Mouse (Mus musculus): Measurements from ENCODE around the gene Tmem253. TPM values are rescaled to one million over a fixed set of nuclear protein-coding genes. Genes with fewer than 3 reads are reported as not detected.
"Not testable (repeated sequence)": the region's sequence is repeated elsewhere in the genome, so short reads cannot be mapped to it uniquely, and the experiment has no call there.

Gene Tmem253
- polyA plus RNA-seq, 1 experiment from 2014 or later = 0.62 TPM

- Histone ChIP-seq H3K36me3 (ENCODE audit: control insufficient read depth, insufficient read depth, low read length) (no peaks in the 10 kb centered on the region), H3K4me1 (ENCODE audit: control insufficient read depth, insufficient read depth, low read length) (no peaks in the 10 kb centered on the region; the same call in 1 of the 2 replicates), H3K4me3 (ENCODE audit: low read depth, low read length) (no peak overlapping the region), H3K4me2 (replicated peaks; ENCODE audit: low read depth, low read length) (no peak overlapping the region), H3K27me3 (ENCODE audit: control insufficient read depth, insufficient read depth, low read length) (no peaks in the 10 kb centered on the region), H3K9me3 (ENCODE audit: control insufficient read depth, low read depth, low read length) (no peaks in the 10 kb centered on the region), H3K9ac (replicated peaks; ENCODE audit: low read depth, low read length) (no peak overlapping the region), H3K27ac (ENCODE audit: low read length) (no peak overlapping the region)
- ATAC-seq (ENCODE audit: insufficient number of reproducible peaks, insufficient read depth, low FRiP score, low read depth) = no peak
- 85% methylated on average over 6 of the region's 6 CpGs for WGBS
Observed at GRCm38 (mm10) chr14:52043446-52043845, 28.0 kb downstream of the Tmem253 start.

GRCm38 (mm10) chr14:52044901-52045678 lies 29.6 kb downstream of the Tmem253 start:
- Histone ChIP-seq H3K36me3 (ENCODE audit: control insufficient read depth, insufficient read depth, low read length) (no peaks in the 10 kb centered on the region), H3K4me1 (ENCODE audit: control insufficient read depth, insufficient read depth, low read length) (no peaks in the 10 kb centered on the region; the same call in 1 of the 2 replicates), H3K4me3 (ENCODE audit: low read depth, low read length) (no peak overlapping the region), H3K9ac (replicated peaks; ENCODE audit: low read depth, low read length) (no peak overlapping the region), H3K27me3 (ENCODE audit: control insufficient read depth, insufficient read depth, low read length) (no peaks in the 10 kb centered on the region), H3K9me3 (ENCODE audit: control insufficient read depth, low read depth, low read length) (no peaks in the 10 kb centered on the region), H3K4me2 (replicated peaks; ENCODE audit: low read depth, low read length) (no peak overlapping the region), H3K27ac (ENCODE audit: low read length) (no peak overlapping the region)
- peak; percentile 69 for ATAC-seq (ENCODE audit: insufficient number of reproducible peaks, insufficient read depth, low FRiP score, low read depth)
- whole genome bisulfite sequencing = 10% methylated on average over 8 of the region's 8 CpGs

- ATAC-seq (ENCODE audit: insufficient number of reproducible peaks, insufficient read depth, low FRiP score, low read depth) = no peak
- Histone ChIP-seq H3K4me1 (ENCODE audit: control insufficient read depth, insufficient read depth, low read length) (no peaks in the 10 kb centered on the region; the same call in 1 of the 2 replicates), H3K4me2 (replicated peaks; ENCODE audit: low read depth, low read length) (no peak overlapping the region), H3K4me3 (ENCODE audit: low read depth, low read length) (no peak overlapping the region), H3K27ac (ENCODE audit: low read length) (no peak overlapping the region), H3K9me3 (ENCODE audit: control insufficient read depth, low read depth, low read length) (no peaks in the 10 kb centered on the region), H3K27me3 (ENCODE audit: control insufficient read depth, insufficient read depth, low read length) (no peaks in the 10 kb centered on the region), H3K9ac (replicated peaks; ENCODE audit: low read depth, low read length) (no peak overlapping the region), H3K36me3 (ENCODE audit: control insufficient read depth, insufficient read depth, low read length) (no peaks in the 10 kb centered on the region)
- 80% methylated on average over 9 of the region's 9 CpGs for WGBS
Observed at GRCm38 (mm10) chr14:52045966-52046565, 30.6 kb downstream of the Tmem253 start.

GRCm38 (mm10) chr14:52052720-52053119 lies 37.3 kb downstream of the Tmem253 start:
- H3K9me3 ChIP-seq (ENCODE audit: control insufficient read depth, low read depth, low read length); ATAC-seq (ENCODE audit: insufficient number of reproducible peaks, insufficient read depth, low FRiP score, low read depth); H3K27me3 ChIP-seq (ENCODE audit: control insufficient read depth, insufficient read depth, low read length); H3K27ac ChIP-seq (ENCODE audit: low read length); H3K36me3 ChIP-seq (ENCODE audit: control insufficient read depth, insufficient read depth, low read length); H3K9ac ChIP-seq (replicated peaks; ENCODE audit: low read depth, low read length); H3K4me3 ChIP-seq (ENCODE audit: low read depth, low read length); H3K4me1 ChIP-seq (ENCODE audit: control insufficient read depth, insufficient read depth, low read length); H3K4me2 ChIP-seq (replicated peaks; ENCODE audit: low read depth, low read length): not testable (repeated sequence)
- 91% methylated on average over 3 of the region's 3 CpGs for WGBS

GRCm38 (mm10) chr14:52059982-52060381 lies 44.5 kb downstream of the Tmem253 start:
- no peak for ATAC-seq (ENCODE audit: insufficient number of reproducible peaks, insufficient read depth, low FRiP score, low read depth)
- 58% methylated on average over 4 of the region's 4 CpGs for WGBS
- Histone ChIP-seq H3K9me3 (ENCODE audit: control insufficient read depth, low read depth, low read length) (no peaks in the 10 kb centered on the region), H3K36me3 (ENCODE audit: control insufficient read depth, insufficient read depth, low read length) (no peaks in the 10 kb centered on the region), H3K27me3 (ENCODE audit: control insufficient read depth, insufficient read depth, low read length) (no peaks in the 10 kb centered on the region), H3K9ac (replicated peaks; ENCODE audit: low read depth, low read length) (no peak overlapping the region), H3K4me3 (ENCODE audit: low read depth, low read length) (no peak overlapping the region), H3K4me2 (replicated peaks; ENCODE audit: low read depth, low read length) (no peak overlapping the region), H3K4me1 (ENCODE audit: control insufficient read depth, insufficient read depth, low read length) (no peaks in the 10 kb centered on the region), H3K27ac (ENCODE audit: low read length) (no peak overlapping the region)

- no peak for ATAC-seq (ENCODE audit: insufficient number of reproducible peaks, insufficient read depth, low FRiP score, low read depth)
- 81% methylated on average over 1 of the region's 1 CpGs for WGBS
- Histone ChIP-seq H3K27me3 (ENCODE audit: control insufficient read depth, insufficient read depth, low read length) (no peaks in the 10 kb centered on the region), H3K27ac (ENCODE audit: low read length) (no peak overlapping the region), H3K4me2 (replicated peaks; ENCODE audit: low read depth, low read length) (no peak overlapping the region), H3K4me3 (ENCODE audit: low read depth, low read length) (no peak overlapping the region), H3K4me1 (ENCODE audit: control insufficient read depth, insufficient read depth, low read length) (no peaks in the 10 kb centered on the region), H3K36me3 (ENCODE audit: control insufficient read depth, insufficient read depth, low read length) (no peaks in the 10 kb centered on the region), H3K9ac (replicated peaks; ENCODE audit: low read depth, low read length) (no peak overlapping the region), H3K9me3 (ENCODE audit: control insufficient read depth, low read depth, low read length) (no peaks in the 10 kb centered on the region)
Observed at GRCm38 (mm10) chr14:52060800-52061199, 45.3 kb downstream of the Tmem253 start.

- Histone ChIP-seq H3K36me3 (ENCODE audit: control insufficient read depth, insufficient read depth, low read length) (no peaks in the 10 kb centered on the region), H3K4me2 (replicated peaks; ENCODE audit: low read depth, low read length) (no peak overlapping the region), H3K9me3 (ENCODE audit: control insufficient read depth, low read depth, low read length) (no peaks in the 10 kb centered on the region), H3K4me3 (ENCODE audit: low read depth, low read length) (no peak overlapping the region), H3K27me3 (ENCODE audit: control insufficient read depth, insufficient read depth, low read length) (no peaks in the 10 kb centered on the region), H3K9ac (replicated peaks; ENCODE audit: low read depth, low read length) (no peak overlapping the region), H3K27ac (ENCODE audit: low read length) (no peak overlapping the region), H3K4me1 (ENCODE audit: control insufficient read depth, insufficient read depth, low read length) (no peaks in the 10 kb centered on the region)
- WGBS = 82% methylated on average over 8 of the region's 8 CpGs
- no peak for ATAC-seq (ENCODE audit: insufficient number of reproducible peaks, insufficient read depth, low FRiP score, low read depth)
Observed at GRCm38 (mm10) chr14:52061798-52062197, 46.3 kb downstream of the Tmem253 start.

GRCm38 (mm10) chr14:52066135-52066534 lies 50.7 kb downstream of the Tmem253 start:
- 55% methylated on average over 4 of the region's 4 CpGs for WGBS
- H3K4me3 ChIP-seq (ENCODE audit: low read depth, low read length) = no peak overlapping the region
- no peaks in the 10 kb centered on the region for H3K4me1 ChIP-seq (ENCODE audit: control insufficient read depth, insufficient read depth, low read length)
- H3K9me3 ChIP-seq (ENCODE audit: control insufficient read depth, low read depth, low read length) = no peaks in the 10 kb centered on the region
- no peak overlapping the region for H3K9ac ChIP-seq (replicated peaks; ENCODE audit: low read depth, low read length)
- ATAC-seq (ENCODE audit: insufficient number of reproducible peaks, insufficient read depth, low FRiP score, low read depth) = no peak
- H3K27ac ChIP-seq (ENCODE audit: low read length) = no peak overlapping the region
- H3K27me3 ChIP-seq (ENCODE audit: control insufficient read depth, insufficient read depth, low read length) = no peaks in the 10 kb centered on the region
- no peak overlapping the region for H3K4me2 ChIP-seq (replicated peaks; ENCODE audit: low read depth, low read length)
- H3K36me3 ChIP-seq (ENCODE audit: control insufficient read depth, insufficient read depth, low read length) = no peaks in the 10 kb centered on the region

Measured in stomach, embryonic 14.5 days (tissue).